Mouse (Mus musculus): ENCODE measurements around the gene Nat14. TPM values are rescaled to one million over a fixed set of nuclear protein-coding genes. Genes with fewer than 3 reads are reported as not detected.

Gene Nat14
- polyA plus RNA-seq, 1 experiment from 2014 or later, result 25.4 TPM

DNA sequence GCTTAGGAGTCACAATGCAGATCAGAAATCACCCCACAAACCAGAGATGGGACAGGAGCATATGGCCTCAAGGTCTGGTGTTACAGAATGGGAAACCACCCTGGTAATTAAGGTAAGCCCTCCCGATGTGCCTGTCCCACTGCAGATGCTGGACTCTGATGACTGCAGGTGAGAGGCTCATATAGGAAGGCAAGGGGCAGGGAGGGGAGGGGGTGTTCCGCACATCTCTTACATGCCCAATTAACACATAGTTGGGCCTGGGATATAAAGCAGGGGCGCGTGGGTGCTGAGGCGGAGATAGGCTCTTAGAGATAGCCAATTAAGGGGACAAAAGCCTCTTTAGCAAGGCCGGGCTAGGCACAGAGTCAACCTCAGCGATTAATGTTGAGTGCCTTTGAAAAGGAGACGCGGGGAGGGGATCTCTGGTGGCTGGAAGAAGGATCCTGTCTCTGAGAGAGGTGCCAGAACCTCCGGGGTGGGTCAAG lies 15.3 kb upstream of the Nat14 start, which contains the start of gene Gm36210:
TSS of gene Gm36210 (minus strand) at position 51 of the 485 bp plus-strand sequence.
- 58% methylated on average over 10 of the region's 10 CpGs for WGBS
- no peaks in the 10 kb centered on the region for H3K27me3 ChIP-seq

GRCm38 (mm10) chr7:4911561-4911960 lies 10.3 kb upstream of the Nat14 start:
- H3K9me3 ChIP-seq, result no peaks in the 10 kb centered on the region
- H3K4me1 ChIP-seq (replicated peaks), result peaks cover 19% of the 10 kb centered on the region
- H3K4me2 ChIP-seq, result no peak overlapping the region
- H3K27ac ChIP-seq, result no peak overlapping the region
- H3K4me3 ChIP-seq, result no peak overlapping the region
- H3K27me3 ChIP-seq, result no peaks in the 10 kb centered on the region
- H3K9ac ChIP-seq, result no peak overlapping the region
- no peak for ATAC-seq (ENCODE audit: low FRiP score)
- 36% methylated on average over 9 of the region's 9 CpGs for WGBS
- no peaks in the 10 kb centered on the region for H3K36me3 ChIP-seq

More for the DNA sequence above, 15.3 kb upstream of the Nat14 start, which contains the start of gene Gm36210:
- Histone ChIP-seq H3K4me2 (no peak within 1 kb of the TSS), H3K27ac (no peak within 1 kb of the TSS), H3K36me3 (no peaks in the 10 kb centered on the region), H3K9me3 (no peaks in the 10 kb centered on the region), H3K9ac (no peak within 1 kb of the TSS), H3K4me1 (replicated peaks) (no peaks in the 10 kb centered on the region; the same call in 1 of the 2 replicates), H3K4me3 (no peak within 1 kb of the TSS)
- ATAC-seq (ENCODE audit: low FRiP score), result no peak

GRCm38 (mm10) chr7:4912248-4912647 lies 9.6 kb upstream of the Nat14 start:
- no peaks in the 10 kb centered on the region for H3K27me3 ChIP-seq
- WGBS, result 61% methylated on average over 5 of the region's 5 CpGs
- no peaks in the 10 kb centered on the region for H3K36me3 ChIP-seq
- ATAC-seq (ENCODE audit: low FRiP score), result no peak
- no peak overlapping the region for H3K9ac ChIP-seq
- H3K4me3 ChIP-seq, result peak overlapping the region; percentile 3
- no peak overlapping the region for H3K27ac ChIP-seq
- no peak overlapping the region for H3K4me2 ChIP-seq
- no peaks in the 10 kb centered on the region for H3K9me3 ChIP-seq
- peaks cover 26% of the 10 kb centered on the region for H3K4me1 ChIP-seq (replicated peaks)

DNA sequence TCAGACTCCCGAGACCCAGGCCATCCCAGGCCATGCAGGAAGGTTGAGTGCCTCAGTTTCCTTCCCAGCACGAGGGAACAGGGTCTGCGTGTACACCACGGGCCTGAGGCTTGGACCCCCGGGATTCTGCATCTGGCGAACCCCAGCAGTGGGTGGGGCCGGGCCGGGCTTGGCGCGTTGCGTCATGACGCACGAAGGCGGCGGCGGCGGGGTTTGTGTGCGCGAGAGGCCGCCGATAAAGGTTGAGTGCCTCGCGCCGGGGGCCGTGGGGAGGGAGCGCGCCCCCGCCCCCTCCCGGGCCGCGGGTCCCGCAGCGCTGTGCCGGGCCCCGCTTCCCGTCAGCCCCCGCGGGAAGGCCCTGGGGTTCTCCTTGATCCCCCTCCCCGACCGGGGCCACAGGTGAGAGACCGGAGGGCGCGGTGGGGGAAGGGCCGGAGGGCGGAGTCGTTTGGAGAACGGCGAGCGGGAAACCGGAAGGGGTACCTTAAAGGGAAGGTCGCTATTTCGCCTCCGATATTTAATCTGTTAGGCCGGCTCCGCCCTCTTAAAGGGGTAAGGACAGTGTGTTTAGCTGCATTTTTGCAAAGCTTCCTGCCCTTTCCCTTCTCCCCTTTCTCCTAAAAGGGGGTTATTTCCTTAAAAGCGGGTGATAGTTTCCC lies 6.7 kb upstream of the Nat14 start, which contains the start of gene Zfp628:
TSS of gene Zfp628 (plus strand) at position 211 of the 659 bp plus-strand sequence.
- H3K4me2 ChIP-seq, result peak within 1 kb of the TSS; percentile 77
- peak within 1 kb of the TSS; percentile 89 for H3K9ac ChIP-seq
- under 1% methylated on average over 52 of the region's 56 CpGs for WGBS
- no peaks in the 10 kb centered on the region for H3K27me3 ChIP-seq
- ATAC-seq (ENCODE audit: low FRiP score), result peak; percentile 90
- peaks cover 32% of the 10 kb centered on the region for H3K4me1 ChIP-seq (replicated peaks)
- H3K27ac ChIP-seq, result peak within 1 kb of the TSS; percentile 99
- no peaks in the 10 kb centered on the region for H3K9me3 ChIP-seq
- H3K4me3 ChIP-seq, result peak within 1 kb of the TSS; percentile 62
- H3K36me3 ChIP-seq, result peaks cover 24% of the 10 kb centered on the region

DNA sequence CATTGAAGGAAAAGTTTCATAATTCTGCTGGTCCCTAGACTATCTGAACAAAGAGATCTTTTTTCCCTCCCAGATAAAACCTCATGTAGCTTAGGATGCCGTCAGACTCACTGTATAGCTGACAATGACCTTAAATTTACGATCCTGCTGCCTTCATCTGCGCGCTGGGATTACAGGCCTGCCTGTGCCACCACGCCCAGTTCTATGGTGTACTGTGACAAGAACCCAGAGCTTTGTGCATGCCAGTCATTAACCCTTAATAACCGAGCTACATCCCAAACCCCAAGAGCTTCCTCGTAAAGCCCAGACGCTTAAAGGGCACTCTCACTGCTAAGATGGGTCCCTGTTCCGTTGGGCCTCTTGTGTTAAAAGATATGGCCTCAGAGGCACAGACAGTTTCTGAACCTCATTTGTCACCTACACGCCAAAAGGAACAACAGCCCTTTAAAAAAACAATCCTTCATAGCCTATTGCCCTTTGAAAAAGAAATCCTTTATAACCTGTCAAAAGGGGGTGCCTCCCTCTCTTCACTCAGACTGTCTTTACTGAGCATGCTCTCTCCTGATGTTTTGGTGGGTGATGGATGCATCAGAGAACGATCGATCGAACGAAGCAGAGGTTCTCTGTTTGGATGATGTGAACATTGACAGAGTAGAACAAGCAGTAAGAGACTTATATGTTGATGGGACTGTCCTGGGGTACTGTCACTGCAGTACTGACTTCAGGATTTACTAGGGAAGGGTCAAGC lies 6.0 kb upstream of the Nat14 start:
- H3K27me3 ChIP-seq, result no peaks in the 10 kb centered on the region
- peak overlapping the region; percentile 77 for H3K4me2 ChIP-seq
- peak; percentile 43 for ATAC-seq (ENCODE audit: low FRiP score)
- H3K27ac ChIP-seq, result peak overlapping the region; percentile 99
- WGBS, result 14% methylated on average over 14 of the region's 14 CpGs
- H3K36me3 ChIP-seq, result peaks cover 31% of the 10 kb centered on the region
- no peaks in the 10 kb centered on the region for H3K9me3 ChIP-seq
- peaks cover 34% of the 10 kb centered on the region for H3K4me1 ChIP-seq (replicated peaks)
- H3K9ac ChIP-seq, result peak overlapping the region; percentile 89
- H3K4me3 ChIP-seq, result peak overlapping the region; percentile 62

GRCm38 (mm10) chr7:4917494-4917893 lies 4.3 kb upstream of the Nat14 start:
- Histone ChIP-seq H3K9ac (peak overlapping the region; percentile 89), H3K4me3 (no peak overlapping the region), H3K9me3 (no peaks in the 10 kb centered on the region), H3K4me1 (replicated peaks) (peaks cover 50% of the 10 kb centered on the region), H3K27me3 (no peaks in the 10 kb centered on the region), H3K4me2 (no peak overlapping the region), H3K36me3 (peaks cover 36% of the 10 kb centered on the region), H3K27ac (peak overlapping the region; percentile 99; the same call in 1 of the 2 replicates)
- WGBS, result 87% methylated on average over 2 of the region's 2 CpGs
- ATAC-seq (ENCODE audit: low FRiP score), result no peak

- H3K4me3 ChIP-seq, result no peak overlapping the region
- no peak overlapping the region for H3K4me2 ChIP-seq
- peaks cover 36% of the 10 kb centered on the region for H3K36me3 ChIP-seq
- ATAC-seq (ENCODE audit: low FRiP score), result no peak
- 95% methylated on average over 15 of the region's 15 CpGs for WGBS
- H3K27me3 ChIP-seq, result no peaks in the 10 kb centered on the region
- H3K4me1 ChIP-seq (replicated peaks), result peaks cover 62% of the 10 kb centered on the region
- no peak overlapping the region for H3K27ac ChIP-seq
- H3K9me3 ChIP-seq, result no peaks in the 10 kb centered on the region
- no peak overlapping the region for H3K9ac ChIP-seq
Observed at GRCm38 (mm10) chr7:4918681-4919080, 3.1 kb upstream of the Nat14 start.

GRCm38 (mm10) chr7:4919096-4919495 lies 2.7 kb upstream of the Nat14 start:
- no peak overlapping the region for H3K4me3 ChIP-seq
- H3K4me2 ChIP-seq, result no peak overlapping the region
- H3K4me1 ChIP-seq (replicated peaks), result peaks cover 64% of the 10 kb centered on the region
- H3K9ac ChIP-seq, result no peak overlapping the region
- 88% methylated on average over 21 of the region's 21 CpGs for WGBS
- no peaks in the 10 kb centered on the region for H3K9me3 ChIP-seq
- peaks cover 36% of the 10 kb centered on the region for H3K36me3 ChIP-seq
- no peak overlapping the region for H3K27ac ChIP-seq
- H3K27me3 ChIP-seq, result no peaks in the 10 kb centered on the region
- no peak for ATAC-seq (ENCODE audit: low FRiP score)

- Histone ChIP-seq H3K9ac (peak overlapping the region; percentile 80; the same call in 1 of the 2 replicates), H3K27me3 (no peaks in the 10 kb centered on the region), H3K9me3 (no peaks in the 10 kb centered on the region), H3K4me1 (replicated peaks) (peaks cover 66% of the 10 kb centered on the region), H3K4me2 (no peak overlapping the region), H3K27ac (no peak overlapping the region; the same call in 1 of the 2 replicates), H3K4me3 (no peak overlapping the region), H3K36me3 (peaks cover 36% of the 10 kb centered on the region)
- 88% methylated on average over 21 of the region's 21 CpGs for WGBS
- no peak for ATAC-seq (ENCODE audit: low FRiP score)
Observed at GRCm38 (mm10) chr7:4919971-4920370, 1.9 kb upstream of the Nat14 start.

GRCm38 (mm10) chr7:4920496-4920895 lies 1.3 kb upstream of the Nat14 start:
- no peak overlapping the region for H3K4me2 ChIP-seq
- no peaks in the 10 kb centered on the region for H3K27me3 ChIP-seq
- 90% methylated on average over 19 of the region's 19 CpGs for WGBS
- peak overlapping the region; percentile 80; the same call in 1 of the 2 replicates for H3K9ac ChIP-seq
- peaks cover 36% of the 10 kb centered on the region for H3K36me3 ChIP-seq
- peaks cover 71% of the 10 kb centered on the region for H3K4me1 ChIP-seq (replicated peaks)
- no peak for ATAC-seq (ENCODE audit: low FRiP score)
- no peak overlapping the region for H3K4me3 ChIP-seq
- no peaks in the 10 kb centered on the region for H3K9me3 ChIP-seq
- H3K27ac ChIP-seq, result peak overlapping the region; percentile 99

- Histone ChIP-seq H3K9me3 (no peaks in the 10 kb centered on the region), H3K27me3 (no peaks in the 10 kb centered on the region), H3K4me3 (no peak overlapping the region), H3K9ac (peak overlapping the region; percentile 80), H3K4me1 (replicated peaks) (peaks cover 72% of the 10 kb centered on the region), H3K4me2 (peak overlapping the region; percentile 91; the same call in 1 of the 2 replicates), H3K36me3 (peaks cover 36% of the 10 kb centered on the region), H3K27ac (peak overlapping the region; percentile 99)
- 62% methylated on average over 23 of the region's 23 CpGs for WGBS
- ATAC-seq (ENCODE audit: low FRiP score), result no peak
Observed at GRCm38 (mm10) chr7:4920976-4921823, 628 bp upstream of the Nat14 start.

Measured in hindbrain, embryonic 13.5 days (tissue).